Mouse (Mus musculus) fat pad, adult 2 months (tissue): Measurements from ENCODE around the gene Sst.
"Not testable (repeated sequence)": the region's sequence is repeated elsewhere in the genome, so short reads cannot be mapped to it uniquely, and the experiment has no call there.

ENCODE experiments used
- DNase-seq: peaks from one replicate; pipeline ENCODE4 v3.0.0-alpha.2; 2011; ENCODE audit warnings: low read depth, low spot score; ENCODE audit errors: extremely low read depth

Sst gene

DNA sequence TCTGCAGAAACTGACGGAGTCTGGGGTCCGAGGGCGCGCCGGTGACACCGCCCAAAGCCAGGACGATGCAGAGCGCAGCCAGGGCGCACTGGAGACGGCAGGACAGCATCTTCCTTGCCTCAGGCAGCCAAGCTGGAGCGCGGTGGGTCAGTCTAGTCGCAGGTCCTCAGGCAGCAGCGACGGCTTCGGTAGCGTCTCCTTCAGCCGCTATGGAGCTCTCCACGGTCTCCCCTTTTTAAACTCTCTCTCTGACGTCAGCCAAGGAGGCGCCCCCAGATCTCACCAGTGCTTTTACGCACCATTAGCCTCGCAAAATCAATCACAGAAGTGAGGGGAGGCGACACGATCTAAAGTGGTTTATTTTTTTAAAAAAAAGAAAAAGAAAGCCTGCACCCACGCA lies at the start of gene Sst:
TSS of gene Sst (minus strand) at position 323 of the 400 bp plus-strand sequence.
- no peak for DNase-seq

- DNase-seq = no peak
These were observed 43.6 kb upstream of the Sst start for GRCm38 (mm10) chr16:23934397-23934796.

- no peak for DNase-seq
These were observed 41.5 kb upstream of the Sst start, which contains the start of gene Rtp2 for GRCm38 (mm10) chr16:23932294-23932693. TSS of gene Rtp2 (minus strand) at chr16:23932394.

DNA sequence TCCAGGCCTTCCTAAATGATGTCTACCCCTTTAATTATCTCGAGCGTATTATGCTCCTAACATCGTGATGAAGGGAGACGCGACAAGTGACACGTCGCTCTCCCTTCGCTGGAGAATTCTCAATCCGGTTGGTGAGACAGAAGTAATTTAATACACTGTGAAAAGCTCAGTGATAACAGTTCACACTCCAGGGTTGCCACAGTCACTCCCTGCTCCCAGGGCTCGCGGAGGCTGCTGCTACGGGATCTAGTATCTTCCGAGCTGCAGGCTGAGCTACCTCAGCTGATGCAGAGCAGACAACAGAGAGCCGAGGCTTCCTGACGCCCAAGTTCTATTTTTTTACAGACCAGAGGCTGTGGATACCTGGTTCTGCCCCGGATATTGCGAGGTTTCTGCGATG lies 40.5 kb upstream of the Sst start:
- DNase-seq = no peak

DNA sequence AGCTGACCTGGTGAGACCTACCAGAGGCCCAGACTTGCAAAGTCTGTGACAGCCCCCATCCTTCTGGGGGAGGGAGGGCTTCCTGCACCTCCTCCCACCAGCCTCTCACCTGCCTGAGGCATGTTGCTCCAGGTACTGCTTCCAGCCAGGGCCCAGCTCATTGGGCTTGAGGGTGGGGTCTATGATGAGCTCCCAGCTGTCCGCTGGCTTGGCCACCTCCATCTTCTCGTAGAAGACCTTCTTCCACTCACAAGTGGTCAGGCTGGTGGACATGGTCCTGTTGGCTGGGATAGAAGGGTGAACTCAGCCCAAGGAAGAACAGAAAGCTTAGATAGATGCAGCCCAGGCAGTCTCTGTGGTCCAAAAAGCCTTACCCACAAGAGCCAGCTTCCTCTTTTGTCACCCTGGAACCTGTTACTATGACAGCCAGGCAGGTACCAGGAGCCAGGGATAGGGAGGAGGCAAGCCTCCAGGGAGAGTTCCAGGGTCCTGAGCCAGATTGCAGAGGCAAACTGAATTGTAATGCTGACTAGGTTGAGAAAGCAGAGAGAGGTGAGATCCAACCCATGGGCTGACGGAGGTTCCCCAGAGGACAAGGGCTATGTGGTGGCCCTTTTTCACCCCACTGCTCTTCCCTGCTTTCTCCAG lies 39.8 kb upstream of the Sst start:
- no peak for DNase-seq

DNA sequence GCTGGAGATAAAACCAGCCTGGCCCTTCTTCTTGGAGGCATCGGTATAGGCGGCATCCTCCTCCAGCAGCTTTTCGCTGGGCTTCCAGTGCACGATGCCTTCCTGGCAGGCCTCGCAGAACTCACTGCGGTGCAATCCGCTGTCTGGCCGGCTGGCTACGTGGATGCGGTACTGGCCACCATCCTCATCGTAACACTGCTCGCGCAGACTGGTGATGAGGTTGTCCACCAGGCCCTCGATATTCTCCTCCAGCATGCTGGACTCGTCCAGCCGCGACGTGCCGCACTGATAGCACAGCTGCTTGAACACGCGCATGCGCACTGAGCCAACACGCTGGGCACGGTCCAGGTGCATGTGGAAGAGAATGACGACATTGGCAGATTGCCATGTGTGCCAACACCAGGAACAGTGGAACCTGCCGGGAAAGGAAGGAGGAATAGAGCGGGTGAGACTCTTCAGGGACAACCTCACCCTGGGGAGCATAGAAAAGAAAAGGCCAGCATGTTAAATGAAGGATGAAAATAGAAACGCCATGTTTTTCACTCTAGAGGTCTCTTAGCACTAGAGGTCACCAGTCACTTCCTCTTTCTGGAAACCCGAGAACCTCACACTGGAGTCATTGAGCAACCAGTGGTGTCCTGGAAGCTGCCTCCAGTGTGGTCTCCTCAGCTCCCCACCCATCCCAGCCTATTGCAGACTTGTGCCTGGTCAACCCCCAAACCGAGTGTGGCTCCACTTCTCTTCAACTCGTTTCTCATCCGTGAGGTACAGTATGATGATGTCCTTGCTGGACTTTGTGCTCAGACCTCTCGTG lies 36.8 kb upstream of the Sst start:
- DNase-seq = no peak

DNA sequence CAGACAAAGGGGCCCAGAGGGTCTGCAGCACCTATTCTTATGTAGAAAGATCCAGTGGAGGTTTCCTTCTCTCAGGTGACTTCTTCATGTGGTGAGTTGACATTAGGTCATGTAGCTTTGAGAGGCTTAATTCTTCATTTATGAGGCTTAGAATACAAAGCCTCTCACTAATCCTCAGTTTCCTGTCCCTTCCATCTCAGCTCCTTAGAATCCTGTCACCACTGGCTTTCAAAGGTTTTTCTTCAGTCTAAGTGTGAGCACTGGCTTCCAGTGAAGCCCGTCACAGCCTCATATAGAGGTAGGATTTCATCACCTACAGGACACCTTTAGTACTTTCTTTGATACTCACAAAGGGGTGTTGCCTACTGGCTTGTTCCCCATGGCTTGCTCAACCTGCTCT lies 32.1 kb upstream of the Sst start:
- no peak for DNase-seq

- DNase-seq = no peak
These were observed 30.9 kb upstream of the Sst start for GRCm38 (mm10) chr16:23921697-23922096.

- DNase-seq = no peak
These were observed 28.7 kb upstream of the Sst start for GRCm38 (mm10) chr16:23919418-23919817.

DNA sequence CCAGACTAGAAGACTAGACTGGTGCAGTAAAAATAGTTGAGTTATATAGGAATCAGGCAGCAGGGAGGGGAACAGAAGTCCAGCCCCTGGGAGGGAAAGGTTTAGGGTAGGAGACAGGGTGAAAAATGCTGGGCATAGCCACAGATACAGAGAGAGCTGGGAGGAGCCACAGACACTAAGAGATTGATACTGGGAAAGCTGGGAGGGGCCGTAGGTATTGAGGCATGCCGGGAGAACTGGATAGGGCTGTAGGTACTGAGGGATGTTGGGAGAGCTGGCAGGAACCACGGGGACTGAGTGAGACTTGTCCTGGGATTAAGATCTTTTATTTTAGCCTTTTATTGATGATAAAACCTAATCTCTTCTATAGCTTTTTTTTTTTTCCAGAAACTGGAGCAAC lies 22.6 kb upstream of the Sst start:
- no peak for DNase-seq

- DNase-seq = no peak
These were observed 22.0 kb upstream of the Sst start for GRCm38 (mm10) chr16:23912741-23913140.

DNA sequence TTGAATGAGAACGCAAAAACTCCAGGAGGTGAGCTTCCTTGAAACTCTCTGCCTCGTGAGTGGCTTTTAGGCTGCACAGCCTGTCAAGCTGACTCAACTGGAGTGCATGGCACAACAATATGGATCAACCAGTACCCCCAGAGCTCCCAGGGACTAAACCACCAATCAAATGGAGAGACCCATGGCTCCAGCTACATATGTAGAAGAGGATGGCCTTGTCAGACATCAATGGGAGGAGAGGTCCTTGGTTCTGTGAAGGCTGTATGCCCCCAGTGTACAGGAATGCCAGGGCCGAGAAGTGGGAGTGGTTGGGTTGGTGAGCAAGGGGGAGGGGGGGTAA lies 18.2 kb upstream of the Sst start:
- not testable (repeated sequence) for DNase-seq

DNA sequence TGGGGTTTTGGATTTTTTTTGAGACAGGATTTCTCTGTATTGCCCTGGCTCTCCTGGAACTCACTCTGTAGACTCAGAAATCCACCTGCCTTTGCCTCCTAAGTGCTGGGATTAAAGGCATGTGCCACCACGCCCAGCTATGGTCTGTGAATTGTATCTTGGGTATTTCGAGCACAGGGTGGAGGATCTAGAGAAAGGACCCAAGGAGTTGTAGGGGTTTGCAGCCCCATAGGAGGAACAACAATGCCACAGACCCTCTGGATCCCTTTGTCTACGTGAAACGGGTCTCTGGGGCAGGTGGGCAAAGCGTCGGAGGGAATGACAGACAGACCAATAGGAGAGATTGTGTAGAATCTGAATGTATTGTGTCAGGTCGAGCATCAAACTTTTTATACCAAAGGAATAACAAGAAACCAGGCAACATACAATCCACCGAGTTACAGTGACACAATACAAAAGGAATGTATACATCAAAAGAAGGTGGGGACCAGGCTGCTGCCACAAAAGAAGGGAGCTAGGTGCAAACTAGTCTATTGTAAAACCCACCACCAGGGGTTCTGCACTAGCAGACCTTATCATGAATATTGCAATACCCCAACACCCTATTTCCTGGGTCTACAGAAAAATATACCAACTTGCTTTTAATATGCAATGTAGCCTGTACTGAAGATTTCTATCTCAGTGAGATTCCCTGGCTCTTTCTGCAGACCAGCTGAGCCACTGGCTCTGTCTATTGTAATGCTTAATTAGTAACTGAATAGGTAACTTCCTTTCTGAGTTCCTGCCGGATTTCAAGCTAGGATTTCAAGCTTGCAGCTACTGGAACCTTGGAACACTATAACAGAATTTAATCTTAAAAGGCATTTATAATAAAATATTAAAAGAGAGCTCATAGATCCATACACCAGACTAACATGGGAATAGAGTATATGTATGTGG lies 17.6 kb upstream of the Sst start:
- not testable (repeated sequence) for DNase-seq

DNA sequence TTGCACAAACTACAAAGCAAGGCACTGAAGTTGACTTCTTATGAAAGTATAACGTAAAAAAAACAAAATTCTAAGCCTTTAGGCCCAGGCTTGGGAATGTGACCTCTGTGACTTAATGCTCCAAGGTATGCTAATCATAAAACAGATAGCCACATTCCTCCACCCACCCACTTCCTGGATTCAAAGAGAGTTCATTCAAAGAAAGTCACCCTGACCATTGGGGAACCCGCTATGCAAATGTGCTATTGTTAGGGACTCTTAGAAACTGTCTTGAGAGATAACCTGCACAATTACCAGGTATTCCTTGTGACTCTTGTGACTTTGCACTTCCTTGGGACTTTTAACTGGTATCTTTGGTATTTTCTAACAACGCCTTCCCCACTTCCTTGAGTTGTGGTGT lies 15.8 kb upstream of the Sst start:
- DNase-seq = not testable (repeated sequence)

DNA sequence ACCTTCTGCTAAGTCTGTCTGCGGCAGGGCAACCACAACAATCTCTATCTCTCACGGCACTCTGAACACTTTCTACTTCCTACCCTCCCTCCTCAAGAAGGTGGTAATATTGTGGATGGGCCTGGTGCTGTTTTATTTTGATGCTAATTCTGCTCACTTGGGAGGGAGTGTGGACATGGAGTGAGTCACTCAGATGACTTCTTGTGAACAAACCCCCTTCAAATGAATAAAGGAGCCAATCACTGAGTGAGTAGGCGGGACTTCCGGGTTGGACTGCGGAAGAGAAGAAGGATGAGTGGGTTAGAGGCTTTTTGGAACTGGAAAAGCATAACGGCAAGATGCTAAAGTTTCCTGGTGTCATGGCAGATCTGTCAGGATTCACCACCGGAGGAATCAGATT lies 10.7 kb upstream of the Sst start:
- no peak for DNase-seq

DNA sequence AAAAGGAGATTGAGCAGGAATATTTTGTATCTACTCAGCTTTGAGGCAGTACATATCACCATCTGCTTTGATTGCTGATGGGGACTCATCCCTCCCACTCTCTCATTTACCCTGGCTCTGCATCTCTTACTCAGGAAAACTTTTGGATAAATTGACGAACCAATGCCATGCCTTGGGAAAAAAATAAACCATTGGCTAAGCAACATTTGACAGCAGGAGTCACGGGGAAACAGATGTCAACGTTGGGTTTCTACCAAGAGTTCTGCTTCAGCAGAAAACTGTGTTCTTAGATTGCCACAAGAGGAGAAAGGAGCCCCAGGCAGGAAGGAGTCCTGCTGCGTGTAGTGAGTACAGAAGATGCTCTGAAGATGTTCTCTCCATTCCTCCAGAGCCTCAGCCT lies 9.3 kb upstream of the Sst start:
- DNase-seq = no peak

- DNase-seq = no peak
These were observed 8.1 kb upstream of the Sst start for GRCm38 (mm10) chr16:23898840-23899239.

DNA sequence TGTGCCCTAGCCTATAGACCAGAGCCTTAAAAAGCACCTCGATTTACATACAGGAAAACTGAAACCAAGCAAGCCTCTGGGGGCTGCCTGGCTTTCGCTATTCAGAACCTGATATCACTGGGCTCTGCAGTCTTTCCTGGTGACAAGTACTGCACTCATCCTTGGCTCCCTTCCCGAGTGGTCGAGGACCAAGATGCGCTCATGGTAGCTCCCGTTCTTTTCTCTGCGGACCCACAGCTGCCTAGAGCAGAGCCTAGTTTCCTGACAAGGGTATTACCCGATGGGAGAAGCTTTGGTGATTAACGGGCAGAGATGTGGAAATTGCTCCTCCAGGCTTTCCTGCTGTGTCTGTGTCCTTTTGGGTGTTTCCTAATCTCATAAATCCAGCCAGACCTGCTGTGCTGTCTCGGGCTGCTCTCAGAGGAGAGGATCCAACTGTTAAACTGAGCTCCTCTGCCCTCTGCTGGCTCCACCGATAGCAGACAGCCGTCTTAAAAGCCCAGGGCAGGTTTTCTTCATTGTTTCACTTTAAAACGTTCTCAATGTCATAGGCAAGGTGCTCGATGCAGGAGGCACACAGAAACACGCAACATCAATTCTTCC lies 7.3 kb upstream of the Sst start:
- DNase-seq = peak; percentile 75

DNA sequence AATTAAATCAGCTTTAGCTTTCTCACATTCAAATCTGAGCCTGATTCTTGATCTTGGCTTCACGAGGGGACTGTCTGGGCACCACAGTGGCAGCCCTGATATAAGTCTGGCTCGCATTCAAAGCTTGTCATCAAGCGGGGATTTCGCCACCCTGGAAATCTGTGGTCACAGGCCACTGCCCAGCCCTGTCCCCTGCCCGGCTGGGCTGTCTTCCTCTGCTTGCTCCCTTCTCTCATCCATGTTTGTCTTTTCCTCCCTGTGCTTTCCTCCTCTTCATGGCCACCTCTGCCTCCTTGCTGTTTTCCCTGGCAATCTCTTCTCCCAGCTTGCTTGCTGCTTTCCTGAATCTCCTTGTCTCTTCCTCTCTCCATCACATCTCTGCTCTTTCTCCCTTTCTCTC lies 6.7 kb upstream of the Sst start:
- DNase-seq = no peak

DNA sequence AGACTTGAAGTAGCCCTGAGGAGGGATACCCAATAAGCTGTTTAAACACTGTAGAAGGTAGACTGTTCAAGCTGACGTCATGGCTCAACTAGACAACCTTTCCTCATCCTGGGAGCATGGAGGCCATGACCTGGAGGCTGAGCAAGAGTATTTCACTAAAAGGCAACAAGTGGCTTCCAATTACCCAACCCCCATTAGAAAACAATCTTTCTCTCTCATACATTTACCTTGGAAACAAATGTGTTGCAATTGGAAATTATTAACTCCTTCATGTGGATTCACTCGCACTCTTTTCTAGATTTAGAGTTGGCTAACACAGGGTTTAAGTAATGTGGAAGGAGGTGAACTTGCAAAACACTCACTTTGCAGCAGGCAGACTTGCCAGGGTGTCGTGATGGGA lies 4.4 kb upstream of the Sst start:
- DNase-seq = peak; percentile 61

DNA sequence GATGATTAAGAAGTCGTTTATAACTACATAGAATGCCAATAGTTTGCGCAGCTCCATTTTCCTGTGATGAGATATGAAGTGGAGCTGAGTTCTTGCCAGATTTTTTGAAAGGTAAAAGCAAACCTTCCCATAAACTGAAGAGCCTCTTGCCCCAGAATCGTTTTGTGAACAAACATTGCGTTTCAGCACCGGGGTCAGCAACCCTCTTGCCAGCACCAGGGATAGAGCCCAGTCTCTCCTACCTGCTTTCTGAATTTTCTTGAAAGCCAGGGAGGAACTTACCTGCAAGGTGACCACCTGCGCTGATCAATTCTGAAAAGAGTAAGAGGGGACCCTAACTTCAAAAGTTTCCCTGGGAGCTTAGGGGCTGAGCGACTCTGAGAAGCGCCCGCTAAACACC lies 607 bp downstream of the Sst start:
- DNase-seq = no peak
